Mouse (Mus musculus) neural tube, embryonic 11.5 days (tissue): ENCODE measurements around the gene Kif19a. TPM values are rescaled to one million over a fixed set of nuclear protein-coding genes. Genes with fewer than 3 reads are reported as not detected.

ENCODE experiments used
- ATAC-seq: fragments of 200-750 bp; cut with Nextera tagmentation; 2 replicates; pipeline ENCODE4 v1.8.0; 2017; ENCODE audit warnings: moderate number of reproducible peaks, mild to moderate bottlenecking, moderate TSS enrichment, moderate library complexity; ENCODE audit not compliant: insufficient read depth, low FRiP score, low TSS enrichment
- DNase-seq: peaks from one replicate; pipeline ENCODE4 v3.0.0-alpha.2; 2015; ENCODE audit warnings: low spot score
- H3K27ac ChIP-seq: fragments of 300-500 bp; sonication (generic); 2 replicates; pipeline ENCODE4 v1.5.1; 2014; ENCODE audit warnings: low read depth, mild to moderate bottlenecking, low read length
- H3K27me3 ChIP-seq: fragments of 300-500 bp; sonication (generic); 2 replicates; pipeline ENCODE4 v1.6.1; 2014; ENCODE audit warnings: mild to moderate bottlenecking, low read length, mixed read lengths; ENCODE audit not compliant: control insufficient read depth, insufficient read depth
- H3K36me3 ChIP-seq: fragments of 300-500 bp; sonication (generic); 2 replicates; pipeline ENCODE4 v1.6.1; 2014; ENCODE audit warnings: mild to moderate bottlenecking, low read length, moderate library complexity, mixed read lengths; ENCODE audit not compliant: control insufficient read depth, insufficient read depth
- H3K4me1 ChIP-seq: fragments of 300-500 bp; sonication (generic); 2 replicates; pipeline ENCODE4 v1.6.1; 2014; ENCODE audit warnings: low read length, mixed read lengths; ENCODE audit not compliant: control insufficient read depth, insufficient read depth
- H3K4me2 ChIP-seq: fragments of 300-500 bp; sonication (generic); 2 replicates; pipeline ENCODE4 v1.6.1; 2014; ENCODE audit warnings: low read depth, mild to moderate bottlenecking, moderate library complexity
- H3K4me3 ChIP-seq: fragments of 300-500 bp; sonication (generic); 2 replicates; pipeline ENCODE4 v1.5.1; 2014; ENCODE audit warnings: low read depth, low read length
- H3K9ac ChIP-seq: fragments of 300-500 bp; sonication (generic); 2 replicates; pipeline ENCODE4 v1.6.1; 2014; ENCODE audit warnings: mild to moderate bottlenecking, low read length
- H3K9me3 ChIP-seq: fragments of 300-500 bp; sonication (generic); 2 replicates; pipeline ENCODE4 v1.6.1; 2016; ENCODE audit warnings: low read length; ENCODE audit not compliant: control insufficient read depth
- WGBS: fragments of 180-500 bp; shearing (Covaris S2); extraction: QIAGEN DNeasy Blood & Tissue Kit; methylation state at CpG from one replicate; pipeline ENCODE4 v1.1.7; 2014; 5-methylcytosine and 5-hydroxymethylcytosine counted together
- polyA plus RNA-seq: library from polyadenylated mRNA; unstranded; fragments of >200 nt; fragmentation: Nextera tagmentation; extraction: Ambion mirVana; gene quantifications from 2 replicates; pipeline ENCODE4 v1.2.1, GENCODE M21; 2014

The Kif19a gene
- polyA plus RNA-seq, 1 experiment from 2014 or later, result 1.3 TPM

GRCm38 (mm10) chr11:114820444-114820843 lies 55.3 kb downstream of the Kif19a start:
- Histone ChIP-seq H3K4me2 (no peak overlapping the region), H3K27me3 (no peaks in the 10 kb centered on the region), H3K4me3 (no peak overlapping the region), H3K9me3 (no peaks in the 10 kb centered on the region), H3K4me1 (peaks cover 15% of the 10 kb centered on the region), H3K36me3 (no peaks in the 10 kb centered on the region), H3K27ac (no peak overlapping the region), H3K9ac (no peak overlapping the region)
- WGBS, result 37% methylated on average over 3 of the region's 3 CpGs
- ATAC-seq (no peak), DNase-seq (no peak)

- Histone ChIP-seq H3K36me3 (no peaks in the 10 kb centered on the region), H3K4me2 (no peak overlapping the region), H3K9ac (no peak overlapping the region), H3K4me1 (peaks cover 15% of the 10 kb centered on the region), H3K27ac (no peak overlapping the region), H3K27me3 (no peaks in the 10 kb centered on the region), H3K9me3 (no peaks in the 10 kb centered on the region), H3K4me3 (no peak overlapping the region)
- no peak for DNase-seq
- no peak for ATAC-seq
- 75% methylated on average over 1 of the region's 1 CpGs for WGBS
Measured at GRCm38 (mm10) chr11:114821325-114821724, 56.1 kb downstream of the Kif19a start.

- Histone ChIP-seq H3K9me3 (no peaks in the 10 kb centered on the region), H3K4me2 (no peak overlapping the region), H3K9ac (no peak overlapping the region), H3K27ac (no peak overlapping the region), H3K4me1 (peaks cover 15% of the 10 kb centered on the region), H3K36me3 (no peaks in the 10 kb centered on the region), H3K4me3 (no peak overlapping the region), H3K27me3 (no peaks in the 10 kb centered on the region)
- DNase-seq, result peak; percentile 53
- no peak for ATAC-seq
- WGBS, result 45% methylated on average over 12 of the region's 12 CpGs
Measured at GRCm38 (mm10) chr11:114822727-114823126, 57.5 kb downstream of the Kif19a start.

- no peaks in the 10 kb centered on the region for H3K36me3 ChIP-seq
- H3K4me1 ChIP-seq, result peaks cover 15% of the 10 kb centered on the region
- no peaks in the 10 kb centered on the region for H3K27me3 ChIP-seq
- DNase-seq, result peak; percentile 48
- peak overlapping the region; percentile 60; the same call in 1 of the 2 replicates for H3K27ac ChIP-seq
- H3K9me3 ChIP-seq, result no peaks in the 10 kb centered on the region
- WGBS, result 3% methylated on average over 11 of the region's 11 CpGs
- no peak overlapping the region for H3K9ac ChIP-seq
- H3K4me3 ChIP-seq, result no peak overlapping the region
- no peak for ATAC-seq
- no peak overlapping the region for H3K4me2 ChIP-seq
Measured at GRCm38 (mm10) chr11:114823199-114823725, 58.1 kb downstream of the Kif19a start.

GRCm38 (mm10) chr11:114826686-114827085 lies 61.5 kb downstream of the Kif19a start:
- Histone ChIP-seq H3K4me2 (no peak overlapping the region), H3K4me1 (peaks cover 23% of the 10 kb centered on the region), H3K4me3 (no peak overlapping the region), H3K27me3 (no peaks in the 10 kb centered on the region), H3K9me3 (no peaks in the 10 kb centered on the region), H3K9ac (no peak overlapping the region), H3K27ac (no peak overlapping the region), H3K36me3 (no peaks in the 10 kb centered on the region)
- ATAC-seq (no peak), DNase-seq (no peak)
- 54% methylated on average over 5 of the region's 5 CpGs for WGBS

GRCm38 (mm10) chr11:114829499-114830432 lies 64.6 kb downstream of the Kif19a start:
- Histone ChIP-seq H3K36me3 (no peaks in the 10 kb centered on the region), H3K4me1 (peaks cover 14% of the 10 kb centered on the region)

GRCm38 (mm10) chr11:114830433-114830773 lies 65.2 kb downstream of the Kif19a start:
- Histone ChIP-seq H3K4me3 (no peak overlapping the region), H3K4me1 (peaks cover 14% of the 10 kb centered on the region), H3K9me3 (no peaks in the 10 kb centered on the region), H3K9ac (peak overlapping the region; percentile 57), H3K4me2 (peak overlapping the region; percentile 55), H3K27ac (peak overlapping the region; percentile 68; the same call in 1 of the 2 replicates), H3K36me3 (no peaks in the 10 kb centered on the region), H3K27me3 (no peaks in the 10 kb centered on the region)
- WGBS, result 10% methylated on average over 8 of the region's 8 CpGs
- ATAC-seq, result no peak
- no peak for DNase-seq

More at GRCm38 (mm10) chr11:114829499-114830432, 64.6 kb downstream of the Kif19a start:
- ATAC-seq (peak; percentile 73), DNase-seq (peak; percentile 77)
- H3K9me3 ChIP-seq, result no peaks in the 10 kb centered on the region
- peak overlapping the region; percentile 68; the same call in 1 of the 2 replicates for H3K27ac ChIP-seq
- H3K4me3 ChIP-seq, result peak overlapping the region; percentile 25
- H3K4me2 ChIP-seq, result peak overlapping the region; percentile 55
- no peaks in the 10 kb centered on the region for H3K27me3 ChIP-seq
- 7% methylated on average over 24 of the region's 24 CpGs for WGBS
- peak overlapping the region; percentile 57 for H3K9ac ChIP-seq

- Histone ChIP-seq H3K36me3 (no peaks in the 10 kb centered on the region), H3K4me1 (peaks cover 14% of the 10 kb centered on the region), H3K9ac (no peak overlapping the region), H3K4me2 (no peak overlapping the region), H3K27ac (no peak overlapping the region), H3K27me3 (no peaks in the 10 kb centered on the region), H3K4me3 (no peak overlapping the region), H3K9me3 (no peaks in the 10 kb centered on the region)
- 80% methylated on average over 5 of the region's 5 CpGs for WGBS
- ATAC-seq (no peak), DNase-seq (no peak)
Measured at GRCm38 (mm10) chr11:114833166-114833565, 68.0 kb downstream of the Kif19a start.
